Mouse (Mus musculus): Measurements from ENCODE around the gene Lad1. TPM values are rescaled to one million over a fixed set of nuclear protein-coding genes. Genes with fewer than 3 reads are reported as not detected.

The Lad1 gene
- 294 and 344 TPM in 2 replicates for polyA plus RNA-seq (2012; rRNA removed; ENCODE audit: low replicate concordance)

GRCm38 (mm10) chr1:135818481-135819086, at the start of gene Lad1:
TSS of gene Lad1 (plus strand) at chr1:135818598.

GRCm38 (mm10) chr1:135778780-135779535, 39.4 kb upstream of the Lad1 start, which contains the start of gene Tnni1:
TSS of gene Tnni1 (plus strand) at chr1:135779434.

GRCm38 (mm10) chr1:135835716-135836483, 17.5 kb downstream of the Lad1 start, which contains the start of gene Tnnt2:
TSS of gene Tnnt2 (plus strand) at chr1:135836354.

Other genes with a start within 250 kb of the Lad1 start
- gene Nav1, start 211.3 kb upstream of the Lad1 start, polyA plus RNA-seq (2012; rRNA removed; ENCODE audit: low replicate concordance), result 2.2 and 7.1 TPM in 2 replicates
- 163 and 167 TPM in 2 replicates for gene Csrp1, start 98.5 kb upstream of the Lad1 start, polyA plus RNA-seq (2012; rRNA removed; ENCODE audit: low replicate concordance)
- 12.2 and 23.2 TPM in 2 replicates for gene Phlda3, start 52.5 kb upstream of the Lad1 start, polyA plus RNA-seq (2012; rRNA removed; ENCODE audit: low replicate concordance)
- gene Tnni1, start 39.2 kb upstream of the Lad1 start, polyA plus RNA-seq (2012; rRNA removed; ENCODE audit: low replicate concordance), result 0.82 and 27.3 TPM in 2 replicates
- gene Tnnt2, start 17.8 kb downstream of the Lad1 start, polyA plus RNA-seq (2012; rRNA removed; ENCODE audit: low replicate concordance), result 0.74 and 4.4 TPM in 2 replicates
- gene Pkp1, start 100.6 kb downstream of the Lad1 start, polyA plus RNA-seq (2012; rRNA removed; ENCODE audit: low replicate concordance), result 4.5 and 9.0 TPM in 2 replicates
- 0.07 TPM in 1 of 2 replicates, not detected in the other for gene Igfn1, start 187.7 kb downstream of the Lad1 start, polyA plus RNA-seq (2012; rRNA removed; ENCODE audit: low replicate concordance)
- 22.3 and 33.2 TPM in 2 replicates for gene Tmem9, start 189.6 kb downstream of the Lad1 start, polyA plus RNA-seq (2012; rRNA removed; ENCODE audit: low replicate concordance)
- gene Ascl5, start 232.2 kb downstream of the Lad1 start, polyA plus RNA-seq (2012; rRNA removed; ENCODE audit: low replicate concordance), result not detected in 2 replicates
- 2.1 and 2.7 TPM in 2 replicates for gene Cacna1s, start 234.2 kb downstream of the Lad1 start, polyA plus RNA-seq (2012; rRNA removed; ENCODE audit: low replicate concordance)

All from duodenum, adult 2 months (tissue).